Mouse (Mus musculus) heart, postnatal 0 days (tissue): Measurements from ENCODE around the gene Bpifb1.

Experiments
- CTCF ChIP-seq: IDR thresholded peaks from 2 replicates; pipeline ENCODE4 v1.5.1; 2016; ENCODE audit warnings: antibody characterized with exemption, control low read depth, low read depth
- EP300 ChIP-seq: IDR thresholded peaks from 2 replicates; pipeline ENCODE4 v1.6.1; 2016; ENCODE audit warnings: antibody characterized with exemption, low read depth

DNA sequence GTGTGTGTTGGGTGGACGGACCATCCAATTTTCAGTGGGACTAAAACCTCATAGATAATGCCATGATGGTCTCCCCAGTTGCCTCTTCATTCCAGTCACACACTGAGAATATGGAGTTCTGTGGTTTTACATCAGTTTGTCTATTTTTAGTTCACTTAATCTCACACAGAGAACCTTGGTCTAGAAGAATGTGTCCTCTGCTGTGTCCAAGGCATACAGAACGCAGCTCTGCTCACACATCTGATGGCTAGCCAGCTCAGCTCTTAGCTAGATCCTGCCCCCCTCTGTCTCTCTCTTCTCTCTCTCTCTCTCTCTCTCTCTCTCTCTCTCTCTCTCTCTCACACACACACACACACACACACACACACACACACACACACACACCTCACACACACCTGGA, 1.5 kb downstream of the Bpifb1 start:
- TF ChIP-seq CTCF (no peak), EP300 (no peak)
